Mouse (Mus musculus) megakaryocyte, embryonic 14.5 days (primary cell): ENCODE measurements around the gene Hopx.

Source experiments
- FLI1 ChIP-seq: IDR thresholded peaks from 2 replicates; pipeline ENCODE4 v1.6.1; 2012; ENCODE audit warnings: low read length, inconsistent platforms, mixed read lengths
- GATA1 ChIP-seq: IDR thresholded peaks from 3 replicates; pipeline ENCODE4 v1.6.1; 2012; ENCODE audit warnings: mixed read lengths, low read length, inconsistent platforms, borderline replicate concordance

DNA sequence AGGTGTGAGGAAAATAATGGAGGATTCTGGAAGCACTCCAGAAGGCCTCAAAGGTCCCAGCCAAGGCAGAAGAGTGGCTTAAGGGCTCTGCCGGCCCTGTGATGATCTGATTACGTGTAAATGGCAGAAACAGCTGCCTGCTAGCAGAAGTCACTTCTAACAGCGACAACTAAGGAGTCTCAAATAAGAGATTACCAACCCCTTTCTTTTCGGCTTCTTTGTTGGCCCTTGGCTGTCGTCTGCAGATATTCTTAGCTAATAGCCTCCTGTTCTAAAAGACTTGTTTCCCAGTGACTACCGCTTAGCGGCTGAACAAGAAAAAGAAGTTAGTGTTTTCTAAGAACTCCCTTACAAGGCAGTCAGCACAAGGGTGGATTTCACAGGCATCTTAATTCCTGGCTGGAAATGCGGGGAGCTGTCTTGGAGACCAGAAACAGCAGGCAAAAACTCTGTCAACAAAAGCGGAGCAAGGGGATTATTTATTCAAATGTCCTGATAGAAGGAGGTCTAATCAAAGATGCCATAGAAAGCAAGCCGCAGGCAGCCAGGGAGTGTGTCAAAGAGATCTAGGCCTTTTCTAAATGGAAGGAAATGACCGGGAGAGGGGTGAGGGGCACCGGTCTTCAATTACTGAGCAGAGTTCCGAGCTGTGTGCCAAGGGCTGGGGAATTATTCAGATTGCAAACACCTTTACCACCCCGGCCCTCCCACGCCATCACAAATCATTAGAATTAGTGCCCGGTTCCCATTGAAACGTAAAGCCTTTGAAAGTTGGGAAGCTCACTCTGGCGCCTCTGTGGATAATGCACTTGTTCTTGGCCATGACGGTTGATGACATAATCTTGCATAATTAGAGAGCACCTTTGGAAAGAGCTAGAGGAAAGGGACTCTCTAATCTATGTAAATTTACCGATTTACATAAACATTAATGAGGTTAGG lies 7.6 kb upstream of the Hopx start:
- no peak for TF ChIP-seq GATA1
- TF ChIP-seq FLI1: no peak
